Mouse (Mus musculus): ENCODE data around the gene Mlx. TPM values are rescaled to one million over a fixed set of nuclear protein-coding genes. Genes with fewer than 3 reads are reported as not detected.

The Mlx gene
- polyA plus RNA-seq, 1 experiment from 2014 or later: 46.0 TPM

DNA sequence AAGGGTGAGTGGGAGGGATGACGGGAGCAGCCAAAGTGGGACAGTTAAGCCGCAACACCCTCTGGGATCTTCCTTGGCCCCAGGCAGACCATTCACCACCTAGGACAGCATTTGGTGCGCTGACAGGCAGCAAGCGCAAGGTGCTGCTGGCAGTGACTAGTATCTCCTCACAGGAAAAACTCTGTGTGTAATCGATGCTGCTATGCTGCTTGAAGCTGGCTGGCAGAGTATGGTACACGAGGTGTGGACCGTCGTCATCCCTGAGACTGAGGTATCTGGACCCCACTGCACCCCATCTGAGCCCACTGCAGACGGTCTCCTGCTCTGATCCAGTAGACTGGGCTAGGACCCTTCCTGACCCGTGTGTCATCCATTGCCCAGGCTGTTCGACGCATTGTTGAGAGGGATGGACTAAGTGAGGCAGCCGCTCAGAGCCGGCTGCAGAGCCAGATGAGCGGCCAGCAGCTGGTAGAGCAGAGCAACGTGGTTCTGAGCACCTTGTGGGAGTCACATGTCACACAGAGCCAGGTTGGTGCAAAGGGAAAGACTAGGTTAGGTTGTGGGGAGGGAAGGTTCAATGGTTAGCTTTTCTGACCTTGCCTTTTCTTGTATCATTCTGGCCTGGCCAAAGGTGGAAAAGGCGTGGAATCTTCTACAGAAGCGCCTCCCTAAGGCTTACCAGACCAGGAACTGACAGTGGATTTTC is 1.3 kb upstream of the Mlx start:
- Histone ChIP-seq H3K9ac (ENCODE audit: low read depth, low read length) (no peak overlapping the region), H3K9me3 (replicated peaks; ENCODE audit: low read length) (no peaks in the 10 kb centered on the region), H3K36me3 (ENCODE audit: insufficient read depth, low read length) (peaks cover 26% of the 10 kb centered on the region), H3K27me3 (ENCODE audit: insufficient read depth, low read length) (no peaks in the 10 kb centered on the region), H3K27ac (peak overlapping the region; percentile 88), H3K4me1 (replicated peaks; ENCODE audit: insufficient read depth, low read length) (peaks cover 26% of the 10 kb centered on the region), H3K4me3 (replicated peaks; ENCODE audit: low read depth, low read length) (no peak overlapping the region), H3K4me2 (ENCODE audit: low read length) (no peak overlapping the region)
- DNase-seq (ENCODE audit: low spot score) (no peak), ATAC-seq (replicated peaks; ENCODE audit: low FRiP score, low read depth) (no peak)
- 92% methylated on average over 18 of the region's 18 CpGs for WGBS
- no peak for TF ChIP-seq CTCF (IDR thresholded peaks at IDR 0.05; ENCODE audit: low read depth)

DNA sequence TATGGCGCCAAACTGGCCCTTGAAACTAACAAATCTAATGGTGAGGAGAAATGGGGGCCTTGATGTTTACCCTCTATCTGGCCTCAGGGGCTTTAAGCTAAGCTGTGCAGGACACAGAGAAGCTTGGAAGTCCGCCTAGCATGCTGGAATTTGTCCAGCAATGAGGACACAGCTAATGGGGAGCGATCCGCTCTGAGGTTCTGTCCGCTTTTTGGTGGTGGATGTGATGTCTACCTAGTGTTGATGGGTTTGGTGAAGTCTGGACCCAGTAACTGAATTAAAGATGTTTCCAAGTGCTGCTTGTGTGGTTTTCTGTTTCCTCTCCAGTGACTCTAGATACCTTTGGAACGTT is 778 bp upstream of the Mlx start:
- Histone ChIP-seq H3K9me3 (replicated peaks; ENCODE audit: low read length) (no peaks in the 10 kb centered on the region), H3K4me2 (ENCODE audit: low read length) (peak overlapping the region; percentile 96), H3K27me3 (ENCODE audit: insufficient read depth, low read length) (no peaks in the 10 kb centered on the region), H3K27ac (peak overlapping the region; percentile 88), H3K36me3 (ENCODE audit: insufficient read depth, low read length) (peaks cover 31% of the 10 kb centered on the region), H3K4me3 (replicated peaks; ENCODE audit: low read depth, low read length) (peak overlapping the region; percentile 64; the same call in 1 of the 2 replicates), H3K4me1 (replicated peaks; ENCODE audit: insufficient read depth, low read length) (peaks cover 26% of the 10 kb centered on the region), H3K9ac (ENCODE audit: low read depth, low read length) (peak overlapping the region; percentile 81; the same call in 1 of the 2 replicates)
- WGBS: 79% methylated on average over 6 of the region's 6 CpGs
- TF ChIP-seq CTCF (IDR thresholded peaks at IDR 0.05; ENCODE audit: low read depth): no peak
- DNase-seq (ENCODE audit: low spot score) (no peak), ATAC-seq (replicated peaks; ENCODE audit: low FRiP score, low read depth) (no peak)

DNA sequence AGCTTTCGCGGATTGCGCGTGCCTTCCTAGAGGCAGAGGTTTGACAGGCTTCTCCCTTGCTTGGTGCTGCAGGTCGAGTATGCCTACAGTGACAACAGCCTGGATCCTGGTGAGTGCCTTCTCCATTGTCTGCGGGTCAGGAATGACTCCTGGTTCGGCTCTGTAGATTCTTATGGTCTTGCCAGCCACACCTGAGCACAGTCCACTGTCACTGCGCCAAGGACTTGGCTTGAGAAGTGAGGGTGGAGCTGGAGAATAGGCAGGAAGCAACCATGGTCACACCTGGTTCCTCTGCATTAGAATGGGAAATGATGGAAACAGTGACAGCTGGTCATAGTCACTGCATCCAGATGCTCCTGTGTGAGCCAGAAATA is 592 bp downstream of the Mlx start:
- no peaks in the 10 kb centered on the region for H3K9me3 ChIP-seq (replicated peaks; ENCODE audit: low read length)
- H3K4me3 ChIP-seq (replicated peaks; ENCODE audit: low read depth, low read length): peak overlapping the region; percentile 64
- TF ChIP-seq CTCF (IDR thresholded peaks at IDR 0.05; ENCODE audit: low read depth): no peak
- H3K4me1 ChIP-seq (replicated peaks; ENCODE audit: insufficient read depth, low read length): peaks cover 20% of the 10 kb centered on the region
- WGBS: 6% methylated on average over 8 of the region's 8 CpGs
- DNase-seq (ENCODE audit: low spot score) (no peak), ATAC-seq (replicated peaks; ENCODE audit: low FRiP score, low read depth) (peak; percentile 12; the same call in 1 of the 2 replicates)
- H3K27me3 ChIP-seq (ENCODE audit: insufficient read depth, low read length): no peaks in the 10 kb centered on the region
- H3K27ac ChIP-seq: peak overlapping the region; percentile 88
- peak overlapping the region; percentile 81 for H3K9ac ChIP-seq (ENCODE audit: low read depth, low read length)
- peaks cover 44% of the 10 kb centered on the region for H3K36me3 ChIP-seq (ENCODE audit: insufficient read depth, low read length)
- H3K4me2 ChIP-seq (ENCODE audit: low read length): peak overlapping the region; percentile 96

DNA sequence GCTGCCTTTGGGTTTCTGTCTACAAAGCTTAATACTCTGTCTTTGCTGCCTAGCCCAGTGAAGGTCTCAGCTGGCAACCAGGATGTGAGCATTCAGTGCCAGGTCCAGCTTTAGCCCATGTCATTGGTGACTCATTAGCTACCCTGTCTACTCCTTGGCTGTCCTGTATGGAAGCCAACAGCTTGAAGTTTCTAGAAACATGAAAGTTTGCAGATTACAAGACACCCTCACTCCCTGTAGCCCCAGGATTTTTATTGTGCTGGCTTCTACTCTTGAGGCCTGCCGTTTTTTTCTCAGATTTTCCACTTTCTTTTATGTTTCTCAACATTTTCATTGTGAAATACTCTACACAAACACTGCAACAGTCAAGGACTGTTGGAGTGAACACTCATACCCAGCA is 2.9 kb downstream of the Mlx start:
- Histone ChIP-seq H3K27me3 (ENCODE audit: insufficient read depth, low read length) (no peaks in the 10 kb centered on the region), H3K36me3 (ENCODE audit: insufficient read depth, low read length) (peaks cover 42% of the 10 kb centered on the region)

DNA sequence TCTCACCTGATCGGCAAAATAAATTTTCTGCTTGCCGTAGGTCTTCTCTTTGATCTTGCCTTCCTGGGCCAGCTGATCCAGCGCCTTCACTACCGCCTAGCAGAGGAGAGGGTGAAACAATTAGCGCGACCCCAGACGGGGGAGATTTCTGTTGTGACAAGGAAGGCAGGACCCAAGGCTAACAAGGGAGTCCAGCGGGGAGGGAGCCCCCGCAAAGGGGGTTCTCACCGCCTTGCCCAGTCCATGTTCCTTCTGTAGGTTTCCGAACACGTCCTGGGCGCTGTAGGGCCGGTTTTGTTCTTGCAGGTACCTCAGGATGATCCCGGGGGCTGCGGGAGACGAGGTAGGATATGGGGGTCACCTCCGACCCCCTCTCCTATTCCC is 7.8 kb downstream of the Mlx start:
- Histone ChIP-seq H3K4me2 (ENCODE audit: low read length) (peak overlapping the region; percentile 84), H3K9ac (ENCODE audit: low read depth, low read length) (peak overlapping the region; percentile 69), H3K27me3 (ENCODE audit: insufficient read depth, low read length) (no peaks in the 10 kb centered on the region), H3K9me3 (replicated peaks; ENCODE audit: low read length) (no peaks in the 10 kb centered on the region), H3K36me3 (ENCODE audit: insufficient read depth, low read length) (peaks cover 63% of the 10 kb centered on the region), H3K4me1 (replicated peaks; ENCODE audit: insufficient read depth, low read length) (no peaks in the 10 kb centered on the region; the same call in 1 of the 2 replicates), H3K4me3 (replicated peaks; ENCODE audit: low read depth, low read length) (peak overlapping the region; percentile 62), H3K27ac (peak overlapping the region; percentile 96)
- WGBS: 1% methylated on average over 18 of the region's 18 CpGs
- no peak for DNase-seq (ENCODE audit: low spot score)
- no peak; the same call in 1 of the 2 replicates for ATAC-seq (replicated peaks; ENCODE audit: low FRiP score, low read depth)
- TF ChIP-seq CTCF (IDR thresholded peaks at IDR 0.05; ENCODE audit: low read depth): no peak

More for the DNA sequence above, 2.9 kb downstream of the Mlx start:
- no peak overlapping the region for H3K27ac ChIP-seq
- no peak for DNase-seq (ENCODE audit: low spot score)
- no peak for ATAC-seq (replicated peaks; ENCODE audit: low FRiP score, low read depth)
- no peaks in the 10 kb centered on the region for H3K9me3 ChIP-seq (replicated peaks; ENCODE audit: low read length)
- no peak overlapping the region for H3K4me2 ChIP-seq (ENCODE audit: low read length)
- H3K9ac ChIP-seq (ENCODE audit: low read depth, low read length): no peak overlapping the region
- no peak overlapping the region for H3K4me3 ChIP-seq (replicated peaks; ENCODE audit: low read depth, low read length)
- TF ChIP-seq CTCF (IDR thresholded peaks at IDR 0.05; ENCODE audit: low read depth): no peak
- 88% methylated on average over 1 of the region's 1 CpGs for WGBS
- H3K4me1 ChIP-seq (replicated peaks; ENCODE audit: insufficient read depth, low read length): peaks cover 13% of the 10 kb centered on the region

DNA sequence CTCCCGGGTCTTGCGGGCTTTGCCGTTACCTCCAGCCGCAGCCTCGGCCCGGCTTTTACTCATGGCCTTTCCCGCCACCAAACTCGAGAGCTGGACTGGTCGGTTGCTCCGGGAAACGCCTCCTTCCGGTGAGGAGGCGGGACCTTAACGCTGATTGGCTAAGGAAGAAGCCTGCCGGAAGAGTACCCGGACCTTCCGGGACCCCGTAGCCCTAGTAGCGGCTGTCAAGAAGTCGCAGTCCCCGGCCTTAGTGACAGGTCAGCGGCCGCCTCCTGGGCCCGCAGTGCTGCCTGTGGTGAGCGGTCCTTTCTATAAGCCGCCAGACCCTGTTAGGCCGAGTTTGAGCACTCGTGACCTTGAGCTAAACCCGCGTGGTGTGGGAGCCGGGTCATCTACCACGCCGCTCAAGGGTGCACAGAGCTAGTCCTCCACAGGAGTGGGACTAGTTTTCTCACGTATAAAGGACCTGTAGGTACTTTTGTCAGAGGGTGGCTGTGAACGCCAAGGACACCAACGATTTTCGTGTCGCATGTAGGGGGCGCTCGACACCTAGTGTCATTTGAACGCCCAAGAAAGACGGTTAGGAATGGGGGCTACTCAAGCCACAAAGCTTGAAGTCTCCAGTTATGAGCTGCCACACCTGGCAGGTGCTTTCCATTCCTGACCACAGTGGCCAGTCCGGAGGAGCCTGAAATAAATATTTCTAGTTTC is 8.4 kb downstream of the Mlx start, which contains the start of gene Psmc3ip:
Psmc3ip (minus strand) TSS at position 123 of the 711 bp plus-strand sequence.
- under 1% methylated on average over 43 of the region's 43 CpGs for WGBS
- H3K9me3 ChIP-seq (replicated peaks; ENCODE audit: low read length): no peaks in the 10 kb centered on the region
- DNase-seq (ENCODE audit: low spot score) (peak; percentile 96), ATAC-seq (replicated peaks; ENCODE audit: low FRiP score, low read depth) (peak; percentile 93)
- no peaks in the 10 kb centered on the region; the same call in 1 of the 2 replicates for H3K4me1 ChIP-seq (replicated peaks; ENCODE audit: insufficient read depth, low read length)
- H3K4me3 ChIP-seq (replicated peaks; ENCODE audit: low read depth, low read length): peak within 1 kb of the TSS; percentile 62
- no peaks in the 10 kb centered on the region for H3K27me3 ChIP-seq (ENCODE audit: insufficient read depth, low read length)
- TF ChIP-seq CTCF (IDR thresholded peaks at IDR 0.05; ENCODE audit: low read depth): peak; percentile 75
- H3K4me2 ChIP-seq (ENCODE audit: low read length): peak within 1 kb of the TSS; percentile 84
- peak within 1 kb of the TSS; percentile 96 for H3K27ac ChIP-seq
- peak within 1 kb of the TSS; percentile 69 for H3K9ac ChIP-seq (ENCODE audit: low read depth, low read length)
- H3K36me3 ChIP-seq (ENCODE audit: insufficient read depth, low read length): peaks cover 62% of the 10 kb centered on the region
